Mouse (Mus musculus) midbrain, embryonic 13.5 days (tissue): ENCODE data around the gene Ugt1a1. TPM values are rescaled to one million over a fixed set of nuclear protein-coding genes. Genes with fewer than 3 reads are reported as not detected.

Experiments used
- ATAC-seq: fragments of 200-750 bp; cut with Nextera tagmentation; 2 replicates; pipeline ENCODE4 v1.8.0; 2017; ENCODE audit warnings: mild to moderate bottlenecking, moderate TSS enrichment, moderate library complexity
- H3K27ac ChIP-seq: fragments of 300-500 bp; sonication (generic); 2 replicates; pipeline ENCODE4 v1.5.1; 2015; ENCODE audit warnings: inconsistent platforms, mild to moderate bottlenecking, moderate library complexity
- H3K27me3 ChIP-seq: fragments of 300-500 bp; sonication (generic); 2 replicates; pipeline ENCODE4 v1.6.1; 2015; ENCODE audit warnings: mild to moderate bottlenecking, inconsistent platforms
- H3K36me3 ChIP-seq: fragments of 300-500 bp; sonication (generic); 2 replicates; pipeline ENCODE4 v1.6.1; 2015; ENCODE audit warnings: mild to moderate bottlenecking, inconsistent platforms
- H3K4me1 ChIP-seq: fragments of 300-500 bp; sonication (generic); replicated peaks from 2 replicates; pipeline ENCODE4 v1.6.1; 2015; ENCODE audit warnings: inconsistent platforms
- H3K4me2 ChIP-seq: fragments of 300-500 bp; sonication (generic); replicated peaks from 2 replicates; pipeline ENCODE4 v1.6.1; 2015; ENCODE audit warnings: moderate library complexity, mild to moderate bottlenecking, inconsistent platforms
- H3K4me3 ChIP-seq: fragments of 300-500 bp; sonication (generic); replicated peaks from 2 replicates; pipeline ENCODE4 v1.5.1; 2015; ENCODE audit warnings: mild to moderate bottlenecking, inconsistent platforms
- H3K9ac ChIP-seq: fragments of 300-500 bp; sonication (generic); replicated peaks from 2 replicates; pipeline ENCODE4 v1.6.1; 2015; ENCODE audit warnings: mild to moderate bottlenecking, inconsistent platforms
- H3K9me3 ChIP-seq: fragments of 300-500 bp; sonication (generic); 2 replicates; pipeline ENCODE4 v1.6.1; 2016; ENCODE audit warnings: mild to moderate bottlenecking, inconsistent platforms
- WGBS: fragments of 180-500 bp; shearing (Covaris S2); methylation state at CpG from one replicate; pipeline ENCODE4 v1.1.7; 2015; 5-methylcytosine and 5-hydroxymethylcytosine counted together
- polyA plus RNA-seq: library from polyadenylated mRNA; unstranded; fragments of >200 nt; fragmentation: Nextera tagmentation; extraction: Ambion mirVana; gene quantifications from 2 replicates; pipeline ENCODE4 v1.2.1, GENCODE M21; 2015

Ugt1a1 gene
- polyA plus RNA-seq, 1 experiment from 2014 or later, result not detected

DNA sequence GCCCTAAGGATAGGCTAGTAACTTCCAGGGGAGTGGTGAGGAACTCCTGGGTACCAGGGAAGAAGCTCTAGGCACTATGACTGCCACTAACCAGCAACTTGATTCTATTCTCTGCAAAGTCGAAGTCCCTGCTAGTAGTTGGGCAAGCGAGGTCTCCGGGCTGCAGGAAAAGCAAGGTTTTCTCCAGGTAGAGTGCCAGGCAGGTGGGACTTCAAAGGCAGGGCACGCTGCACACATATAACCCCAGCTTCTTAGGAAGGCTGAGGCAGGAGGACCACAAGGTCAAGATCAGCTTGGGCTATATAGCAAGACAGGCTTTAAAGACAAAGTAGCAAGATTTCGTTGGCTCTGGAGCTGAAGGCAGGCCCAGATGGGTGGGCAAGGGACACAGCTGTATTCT, 52.0 kb downstream of the Ugt1a1 start:
- 91% methylated on average over 5 of the region's 5 CpGs for WGBS
- H3K9ac ChIP-seq, result no peak overlapping the region
- H3K27me3 ChIP-seq, result no peaks in the 10 kb centered on the region
- peaks cover 98% of the 10 kb centered on the region for H3K36me3 ChIP-seq
- no peak overlapping the region for H3K27ac ChIP-seq
- H3K4me3 ChIP-seq, result no peak overlapping the region
- H3K4me1 ChIP-seq, result no peaks in the 10 kb centered on the region
- ATAC-seq, result no peak
- no peak overlapping the region for H3K4me2 ChIP-seq
- H3K9me3 ChIP-seq, result 0 out of 2 replicates have a peak, but pooled peaks cover 5% of the 10 kb centered on the region

DNA sequence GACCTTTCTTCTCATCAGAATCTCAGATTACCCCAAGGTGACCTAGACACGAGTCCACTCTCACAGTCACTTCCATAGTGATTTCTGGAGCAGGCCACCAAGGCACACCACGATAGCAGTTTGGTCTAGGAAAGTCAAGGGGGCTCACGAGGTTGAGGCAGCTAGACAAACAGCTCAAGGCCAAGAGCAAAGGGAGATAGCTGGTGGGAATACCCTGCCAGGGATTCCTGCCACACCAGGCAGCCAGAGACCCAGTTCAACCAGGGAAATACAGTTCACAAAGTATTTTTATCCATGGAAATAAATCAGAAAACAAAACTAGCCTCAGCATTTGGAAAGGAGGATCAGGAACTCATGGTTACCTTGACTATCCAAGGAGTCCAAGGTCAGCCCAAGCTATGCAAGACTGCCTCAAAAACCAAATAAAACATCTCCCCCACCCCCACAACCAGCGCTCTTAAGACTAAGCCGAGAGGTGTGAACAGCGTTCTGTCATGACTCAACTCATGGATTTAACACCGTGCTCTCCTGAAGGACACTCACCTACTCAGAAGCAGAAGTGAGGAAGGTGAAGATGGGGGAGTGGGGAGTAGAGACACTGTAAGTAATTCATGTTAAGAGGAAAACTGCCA, 52.6 kb downstream of the Ugt1a1 start:
- H3K36me3 ChIP-seq, result peaks cover 100% of the 10 kb centered on the region
- H3K9me3 ChIP-seq, result 0 out of 2 replicates have a peak, but pooled peaks cover 2% of the 10 kb centered on the region
- H3K4me3 ChIP-seq, result no peak overlapping the region
- no peaks in the 10 kb centered on the region for H3K27me3 ChIP-seq
- H3K4me2 ChIP-seq, result no peak overlapping the region
- WGBS, result 90% methylated on average over 7 of the region's 7 CpGs
- no peak overlapping the region for H3K27ac ChIP-seq
- H3K4me1 ChIP-seq, result no peaks in the 10 kb centered on the region
- H3K9ac ChIP-seq, result no peak overlapping the region
- ATAC-seq, result no peak

DNA sequence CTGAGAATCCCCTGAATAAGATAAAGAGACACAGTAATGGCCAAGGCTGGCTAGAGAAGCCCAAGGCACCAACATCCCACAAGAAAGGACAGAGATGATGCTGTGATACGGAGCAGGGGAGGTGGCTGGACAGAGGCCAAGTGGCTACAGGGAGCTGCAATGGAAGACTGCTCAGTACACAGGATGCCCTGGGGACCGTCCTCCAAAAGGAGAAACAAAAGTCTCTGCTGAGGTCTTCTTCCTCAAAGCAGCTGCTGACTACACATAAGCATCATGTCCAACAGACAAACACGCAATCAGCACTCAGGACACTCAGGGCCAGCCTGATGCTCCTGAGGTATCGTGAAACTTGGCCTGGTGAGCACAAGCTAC, 53.1 kb downstream of the Ugt1a1 start:
- Histone ChIP-seq H3K4me2 (no peak overlapping the region), H3K9ac (no peak overlapping the region), H3K4me1 (no peaks in the 10 kb centered on the region), H3K9me3 (no peaks in the 10 kb centered on the region), H3K4me3 (no peak overlapping the region), H3K27ac (no peak overlapping the region), H3K36me3 (peaks cover 100% of the 10 kb centered on the region), H3K27me3 (no peaks in the 10 kb centered on the region)
- no peak for ATAC-seq
- 78% methylated on average over 4 of the region's 4 CpGs for WGBS

DNA sequence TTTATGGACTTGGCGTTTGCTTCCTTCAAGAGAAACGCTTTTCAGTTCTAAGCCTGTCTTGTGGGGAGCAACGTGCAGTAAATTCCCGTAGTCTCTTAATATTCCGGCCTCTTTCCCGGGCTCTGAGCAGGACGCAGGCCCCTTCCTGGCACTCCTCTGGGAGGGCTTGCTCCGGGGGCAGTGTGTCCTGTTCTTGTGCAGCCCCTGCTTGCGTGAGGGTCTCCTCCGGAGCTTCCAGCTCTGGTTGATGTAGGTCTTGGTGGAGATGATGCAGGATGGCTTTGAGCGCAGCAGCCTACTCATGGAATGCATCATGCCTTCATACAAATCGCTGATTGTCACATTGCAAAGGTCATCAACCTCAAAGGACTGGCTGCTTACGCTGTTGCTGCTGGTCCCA, 54.4 kb downstream of the Ugt1a1 start:
- H3K9me3 ChIP-seq, result no peaks in the 10 kb centered on the region
- no peak overlapping the region for H3K4me2 ChIP-seq
- H3K27me3 ChIP-seq, result no peaks in the 10 kb centered on the region
- no peak for ATAC-seq
- 89% methylated on average over 13 of the region's 13 CpGs for WGBS
- H3K36me3 ChIP-seq, result peaks cover 90% of the 10 kb centered on the region
- no peaks in the 10 kb centered on the region for H3K4me1 ChIP-seq
- H3K4me3 ChIP-seq, result no peak overlapping the region
- no peak overlapping the region for H3K27ac ChIP-seq
- no peak overlapping the region for H3K9ac ChIP-seq

DNA sequence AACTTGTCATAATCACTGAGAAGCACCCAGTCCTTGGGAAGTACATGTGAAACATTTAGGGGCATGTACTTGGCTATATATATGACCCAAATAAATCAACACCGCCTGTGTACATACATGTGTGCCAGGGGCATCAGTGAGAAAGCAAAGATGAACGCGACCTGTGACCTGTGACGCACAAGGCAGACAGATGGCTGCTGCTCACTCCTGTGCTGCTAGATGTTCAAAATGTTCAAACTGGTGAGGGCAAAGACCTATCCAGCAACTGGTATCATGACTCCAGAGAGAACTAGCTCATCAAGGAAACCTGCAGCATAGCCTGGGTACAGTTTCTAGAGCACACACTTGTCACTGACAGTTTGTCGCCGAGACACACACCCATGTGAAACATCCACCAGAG, 55.7 kb downstream of the Ugt1a1 start:
- peaks cover 87% of the 10 kb centered on the region for H3K36me3 ChIP-seq
- ATAC-seq, result no peak; the same call in 1 of the 2 replicates
- H3K9me3 ChIP-seq, result no peaks in the 10 kb centered on the region
- 94% methylated on average over 6 of the region's 6 CpGs for WGBS
- H3K27me3 ChIP-seq, result no peaks in the 10 kb centered on the region
- H3K4me2 ChIP-seq, result no peak overlapping the region
- H3K9ac ChIP-seq, result no peak overlapping the region
- H3K4me3 ChIP-seq, result no peak overlapping the region
- no peaks in the 10 kb centered on the region for H3K4me1 ChIP-seq
- H3K27ac ChIP-seq, result no peak overlapping the region

DNA sequence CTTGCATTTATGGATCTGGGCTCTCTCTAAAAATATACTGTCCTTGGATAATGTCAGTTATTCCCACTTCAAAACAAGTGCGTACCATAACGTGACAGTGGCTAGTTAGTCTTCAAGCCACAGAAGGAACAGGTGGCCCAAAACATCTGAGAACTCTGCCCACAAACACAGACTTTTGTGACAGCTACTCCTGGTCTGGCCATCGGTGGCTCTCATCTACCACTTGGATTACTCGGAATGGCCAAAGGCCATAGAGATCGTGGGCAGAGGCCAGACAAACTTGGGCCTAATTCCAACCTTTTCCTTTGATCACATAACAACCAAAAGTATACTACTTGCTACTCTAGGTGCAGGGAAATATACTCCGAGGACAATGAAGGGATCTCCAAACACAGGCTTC, 56.3 kb downstream of the Ugt1a1 start:
- no peaks in the 10 kb centered on the region for H3K9me3 ChIP-seq
- H3K36me3 ChIP-seq, result peaks cover 86% of the 10 kb centered on the region
- no peak overlapping the region for H3K4me3 ChIP-seq
- no peaks in the 10 kb centered on the region for H3K27me3 ChIP-seq
- no peak for ATAC-seq
- WGBS, result 89% methylated on average over 6 of the region's 6 CpGs
- no peak overlapping the region for H3K4me2 ChIP-seq
- no peak overlapping the region for H3K27ac ChIP-seq
- no peak overlapping the region for H3K9ac ChIP-seq
- no peaks in the 10 kb centered on the region for H3K4me1 ChIP-seq

Other genes with a start within 250 kb of the Ugt1a1 start
- gene Usp40, start 203.4 kb upstream of the Ugt1a1 start, polyA plus RNA-seq, result 27.3 and 28.4 TPM in 2 replicates
- gene Ugt1a10, start 156.6 kb upstream of the Ugt1a1 start, polyA plus RNA-seq, result not detected in 2 replicates
- gene Ugt1a9, start 141.2 kb upstream of the Ugt1a1 start, polyA plus RNA-seq, result not detected in 2 replicates
- not detected in 2 replicates for gene Ugt1a8, start 124.1 kb upstream of the Ugt1a1 start, polyA plus RNA-seq
- 0.86 and 0.88 TPM in 2 replicates for gene Ugt1a7c, start 116.9 kb upstream of the Ugt1a1 start, polyA plus RNA-seq
- 0.09 and 0.20 TPM in 2 replicates for gene Ugt1a6b, start 108.7 kb upstream of the Ugt1a1 start, polyA plus RNA-seq
- gene Ugt1a6a, start 77.2 kb upstream of the Ugt1a1 start, polyA plus RNA-seq, result 0.90 and 1.0 TPM in 2 replicates
- not detected in 2 replicates for gene Ugt1a5, start 45.9 kb upstream of the Ugt1a1 start, polyA plus RNA-seq
- 0.09 TPM in 1 of 2 replicates, not detected in the other for gene Ugt1a2, start 11.4 kb upstream of the Ugt1a1 start, polyA plus RNA-seq
- gene Dnajb3, start 6.2 kb upstream of the Ugt1a1 start, polyA plus RNA-seq, result 13.9 and 16.2 TPM in 2 replicates
- gene Mroh2a, start 15.0 kb downstream of the Ugt1a1 start, polyA plus RNA-seq, result 0.68 and 1.0 TPM in 2 replicates
- 107 and 110 TPM in 2 replicates for gene Hjurp, start 65.7 kb downstream of the Ugt1a1 start, polyA plus RNA-seq
- gene Trpm8, start 65.7 kb downstream of the Ugt1a1 start, polyA plus RNA-seq, result 0.04 TPM in 1 of 2 replicates, not detected in the other
- gene Spp2, start 195.0 kb downstream of the Ugt1a1 start, polyA plus RNA-seq, result 0.40 and 0.50 TPM in 2 replicates